Comparison of ENCODE assay signal across 17 mouse cellular contexts in genomic region chr6:8544822-8545221, GRCm38 (mm10).
"Had no signal": no experiment of that assay in that cellular context is flagged by ENCODE, and none has a peak within 500 bp of the region (broad histone marks: within the 10 kb centered on the region; RNA-seq: fewer than 3 reads in every experiment).

No protein-coding gene starts in this region.

- ATAC-seq: hindbrain, postnatal 0 days; intestine, embryonic 16.5 days; liver, embryonic 12.5 days had no signal

- DNase-seq: gastrocnemius, adult 2 months; gastrocnemius, postnatal 10 days; gastrocnemius, postnatal 25 days; heart, adult 18-20 months; heart, postnatal 14 days; heart, postnatal 36 days; kidney, adult 11 months; kidney, adult 2 months; kidney, adult 9 months; kidney, postnatal 14 days; kidney, postnatal 36 days; layer of hippocampus, adult 9-11 months; layer of hippocampus, postnatal 36 days; left cerebral cortex, postnatal 4 days had no signal
